Mouse (Mus musculus) cerebellum, adult 2 months (tissue): ENCODE measurements around the gene Thsd4. TPM values are rescaled to one million over a fixed set of nuclear protein-coding genes. Genes with fewer than 3 reads are reported as not detected.

ENCODE experiments used
- DNase-seq, 2 experiments: peaks; one replicate each; pipeline ENCODE4 v3.0.0; 2021
- H3K27ac ChIP-seq: fragments of 200-500 bp; 2 replicates; pipeline ENCODE4 v1.5.1; 2012; ENCODE audit warnings: low read length, control low read depth, inconsistent platforms; ENCODE audit not compliant: insufficient read depth
- H3K27me3 ChIP-seq: fragments of 200-500 bp; 2 replicates; pipeline ENCODE4 v1.6.1; 2012; ENCODE audit warnings: inconsistent platforms, mild to moderate bottlenecking, low read length, moderate library complexity; ENCODE audit not compliant: control insufficient read depth, insufficient read depth
- H3K4me1 ChIP-seq: fragments of 200-500 bp; 2 replicates; pipeline ENCODE4 v1.6.1; 2011; ENCODE audit warnings: low read length; ENCODE audit not compliant: control insufficient read depth, insufficient read depth
- H3K4me3 ChIP-seq: fragments of 200-500 bp; replicated peaks from 2 replicates; pipeline ENCODE3; 2011; ENCODE audit warnings: mild to moderate bottlenecking, low read depth, low read length, control low read depth; ENCODE audit not compliant: insufficient read depth
- CTCF ChIP-seq: fragments of 200-500 bp; IDR thresholded peaks from 2 replicates; pipeline ENCODE4 v1.5.1; 2011; ENCODE audit warnings: low read depth, mild to moderate bottlenecking, control low read depth, low read length, moderate library complexity, borderline replicate concordance; ENCODE audit not compliant: insufficient read depth
- POLR2A ChIP-seq: fragments of 200-500 bp; IDR thresholded peaks from 2 replicates; pipeline ENCODE4 v1.6.1; 2011; ENCODE audit warnings: low read length, control low read depth, borderline replicate concordance; ENCODE audit not compliant: insufficient read depth
- WGBS: fragments of 180-500 bp; shearing (Covaris S2); methylation state at CpG from one replicate; pipeline ENCODE4 v1.1.7; 2018; 5-methylcytosine and 5-hydroxymethylcytosine counted together
- polyA plus RNA-seq: library from polyadenylated mRNA; depleted of rRNA; stranded (reverse); fragments of >200 nt; gene quantifications from 2 replicates; pipeline ENCODE4 v1.2.3, GENCODE M21; 2012

The Thsd4 gene
- polyA plus RNA-seq, 1 experiment: 2.7 TPM

DNA sequence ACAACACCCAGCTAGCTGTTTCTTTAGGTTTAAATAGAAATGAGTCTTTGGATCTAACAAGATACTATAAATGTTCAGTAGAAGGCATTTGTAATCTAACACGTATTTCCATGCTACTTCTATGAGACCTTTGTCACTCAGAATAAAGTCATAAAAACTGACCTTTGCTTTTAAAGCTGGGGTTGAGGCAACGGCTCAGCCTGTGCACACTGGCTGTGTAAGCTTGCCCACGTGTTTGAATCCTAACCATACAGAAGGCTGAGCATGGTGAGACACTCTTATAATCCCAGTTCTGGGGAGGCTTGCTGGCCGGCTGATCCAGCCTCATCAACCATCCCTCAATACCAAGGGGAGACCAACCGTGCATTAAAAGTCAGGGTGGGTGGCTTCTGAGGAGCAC lies 214.4 kb downstream of the Thsd4 start:
- H3K4me1 ChIP-seq: peaks cover 35% of the 10 kb centered on the region
- no peak overlapping the region for H3K27ac ChIP-seq
- WGBS: 94% methylated on average over 5 of the region's 5 CpGs
- no peak for DNase-seq
- no peak for TF ChIP-seq POLR2A
- TF ChIP-seq CTCF: no peak
- no peaks in the 10 kb centered on the region for H3K27me3 ChIP-seq
- no peak overlapping the region for H3K4me3 ChIP-seq

- H3K27me3 ChIP-seq: no peaks in the 10 kb centered on the region
- WGBS: 13% methylated on average over 4 of the region's 4 CpGs
- TF ChIP-seq CTCF (no peak), POLR2A (no peak)
Observed at GRCm38 (mm10) chr9:60306241-60306640, 215.6 kb downstream of the Thsd4 start.

GRCm38 (mm10) chr9:60305204-60305840 lies 216.5 kb downstream of the Thsd4 start:
- TF ChIP-seq CTCF: no peak
- no peak for TF ChIP-seq POLR2A
- DNase-seq: no peak
- 90% methylated on average over 2 of the region's 2 CpGs for WGBS

More at GRCm38 (mm10) chr9:60306241-60306640, 215.6 kb downstream of the Thsd4 start:
- DNase-seq: peak; percentile 64 to 84
- H3K4me3 ChIP-seq: no peak overlapping the region
- H3K4me1 ChIP-seq: peaks cover 27% of the 10 kb centered on the region
- H3K27ac ChIP-seq: no peak overlapping the region

DNA sequence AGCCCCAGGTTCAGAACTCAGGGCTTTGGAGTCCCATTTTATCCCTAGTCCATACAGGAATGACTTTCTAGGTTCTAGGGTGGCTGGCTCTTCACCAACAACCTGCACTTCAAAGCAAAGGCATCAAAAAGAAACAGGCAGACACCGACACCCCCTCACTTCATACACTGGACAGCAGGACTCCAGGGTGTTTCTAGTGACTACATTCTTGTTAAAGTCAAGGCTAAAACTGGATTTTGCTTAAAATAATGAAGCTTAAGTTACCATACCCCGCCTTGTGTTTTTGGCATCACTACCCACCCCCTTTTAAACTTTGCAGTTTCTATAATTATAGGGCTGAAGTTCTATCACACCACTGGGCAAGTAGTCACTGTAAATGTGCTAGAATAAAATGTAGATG lies 225.6 kb downstream of the Thsd4 start:
- H3K4me1 ChIP-seq: no peaks in the 10 kb centered on the region; the same call in 1 of the 2 replicates
- DNase-seq: no peak
- WGBS: 93% methylated on average over 2 of the region's 2 CpGs

More at GRCm38 (mm10) chr9:60305204-60305840, 216.5 kb downstream of the Thsd4 start:
- peaks cover 21% of the 10 kb centered on the region for H3K4me1 ChIP-seq
- no peak overlapping the region for H3K4me3 ChIP-seq
- H3K27me3 ChIP-seq: no peaks in the 10 kb centered on the region
- no peak overlapping the region for H3K27ac ChIP-seq

DNA sequence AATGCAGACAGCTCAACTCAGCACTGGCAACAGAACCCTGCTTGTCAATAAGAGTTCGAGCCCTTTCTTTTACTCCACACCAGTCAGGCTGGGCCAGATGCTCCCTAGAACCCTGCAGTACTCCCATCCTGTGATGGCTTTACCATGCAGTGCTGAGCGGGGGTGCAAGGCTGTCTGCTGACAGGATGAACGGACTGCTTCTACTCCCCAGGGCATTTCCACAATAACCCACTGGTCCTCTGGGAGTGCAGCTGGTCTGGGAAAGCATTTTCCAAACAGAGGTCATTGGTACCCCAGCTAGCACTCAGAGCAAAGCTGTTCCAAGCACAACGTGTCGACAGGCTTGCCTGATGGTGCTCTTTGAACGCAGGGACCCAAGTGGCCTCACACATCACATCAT lies 226.6 kb downstream of the Thsd4 start:
- Histone ChIP-seq H3K4me1 (no peaks in the 10 kb centered on the region; the same call in 1 of the 2 replicates), H3K27me3 (no peaks in the 10 kb centered on the region), H3K4me3 (no peak overlapping the region), H3K27ac (no peak overlapping the region)
- DNase-seq: no peak
- TF ChIP-seq CTCF: no peak
- TF ChIP-seq POLR2A: no peak
- WGBS: 84% methylated on average over 6 of the region's 6 CpGs

More for the DNA sequence above, 225.6 kb downstream of the Thsd4 start:
- Histone ChIP-seq H3K27ac (no peak overlapping the region), H3K27me3 (no peaks in the 10 kb centered on the region), H3K4me3 (no peak overlapping the region)
- TF ChIP-seq CTCF: no peak
- no peak for TF ChIP-seq POLR2A

DNA sequence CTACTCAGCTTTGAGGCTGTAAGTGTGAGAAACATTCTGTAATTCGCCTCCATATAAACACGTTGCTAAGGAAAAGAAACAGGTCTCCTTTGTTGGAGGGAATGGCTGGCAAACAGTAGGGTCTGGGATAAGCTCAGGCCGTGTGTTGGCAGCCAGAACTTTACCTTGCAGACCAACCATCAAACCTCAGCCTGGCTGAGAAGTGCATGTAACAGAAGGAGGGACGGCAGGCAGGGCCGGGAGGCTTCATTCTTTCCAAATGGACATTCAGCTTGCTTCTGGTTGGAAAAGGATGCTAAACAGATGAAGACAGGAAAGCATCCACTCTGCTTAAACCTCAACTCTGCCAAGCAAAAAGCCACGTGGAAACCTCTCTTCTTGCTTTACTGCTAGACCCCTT lies 228.7 kb downstream of the Thsd4 start:
- H3K4me1 ChIP-seq: no peaks in the 10 kb centered on the region; the same call in 1 of the 2 replicates
- no peak for TF ChIP-seq CTCF
- WGBS: 35% methylated on average over 6 of the region's 6 CpGs
- H3K27ac ChIP-seq: no peak overlapping the region
- DNase-seq: no peak
- H3K4me3 ChIP-seq: no peak overlapping the region
- no peaks in the 10 kb centered on the region for H3K27me3 ChIP-seq

- whole genome bisulfite sequencing: 94% methylated on average over 8 of the region's 8 CpGs
- no peak for TF ChIP-seq CTCF
- no peak for TF ChIP-seq POLR2A
- H3K4me1 ChIP-seq: no peaks in the 10 kb centered on the region; the same call in 1 of the 2 replicates
Observed at GRCm38 (mm10) chr9:60290780-60291179, 231.1 kb downstream of the Thsd4 start.

GRCm38 (mm10) chr9:60288789-60289188 lies 233.1 kb downstream of the Thsd4 start:
- DNase-seq: no peak
- H3K4me3 ChIP-seq: no peak overlapping the region
- H3K27ac ChIP-seq: no peak overlapping the region
- TF ChIP-seq POLR2A: no peak
- H3K27me3 ChIP-seq: no peaks in the 10 kb centered on the region
- H3K4me1 ChIP-seq: no peaks in the 10 kb centered on the region; the same call in 1 of the 2 replicates
- 77% methylated on average over 12 of the region's 12 CpGs for WGBS

More at GRCm38 (mm10) chr9:60290780-60291179, 231.1 kb downstream of the Thsd4 start:
- DNase-seq: no peak
- no peak overlapping the region for H3K27ac ChIP-seq
- no peak overlapping the region for H3K4me3 ChIP-seq
- no peaks in the 10 kb centered on the region for H3K27me3 ChIP-seq
